Mouse (Mus musculus) heart, postnatal 25 days (tissue): ENCODE results near the gene Arhgap28. TPM values are rescaled to one million over a fixed set of nuclear protein-coding genes. Genes with fewer than 3 reads are reported as not detected.
"Not testable (repeated sequence)": the region's sequence is repeated elsewhere in the genome, so short reads cannot be mapped to it uniquely, and the experiment has no call there.

Experiments used
- DNase-seq: peaks from one replicate; pipeline ENCODE4 v3.0.0; 2022; ENCODE audit warnings: low spot score
- intact Hi-C: fragments of 180-260 bp; cut with DNase I; formaldehyde crosslinking; loops from one replicate; pipeline ENCODE4 v1.15.1; 2025
- total RNA-seq, 2 experiments: library from RNA; stranded (reverse); gene quantifications; 2 replicates each; pipeline ENCODE4 v1.2.3; 2021

Gene Arhgap28
- total RNA-seq, 2 experiments from 2014 or later, result 2.5 to 3.0 TPM

GRCm38 (mm10) chr17:67901161-67901560 is 102.8 kb downstream of the Arhgap28 start:
- intact Hi-C loops, result no loop called here
- DNase-seq, result no peak

- DNase-seq, result no peak
Measured at GRCm38 (mm10) chr17:67899376-67899775, 104.5 kb downstream of the Arhgap28 start.

GRCm38 (mm10) chr17:67896413-67896812 is 107.5 kb downstream of the Arhgap28 start:
- intact Hi-C loops, result no loop called here
- no peak for DNase-seq

More at GRCm38 (mm10) chr17:67899376-67899775, 104.5 kb downstream of the Arhgap28 start:
- intact Hi-C loops, result no loop called here

- intact Hi-C loops, result loop anchor here (10.0 kb wide), 1 partner anchor 115 kb away; the partner anchor contains the start of gene Arhgap28
- no peak for DNase-seq
Measured at GRCm38 (mm10) chr17:67889481-67890325, 114.2 kb downstream of the Arhgap28 start.

- no peak for DNase-seq
- intact Hi-C loops, result loop anchor here (10.0 kb wide), 1 partner anchor 117 kb away; the partner anchor contains the start of gene Arhgap28
Measured at GRCm38 (mm10) chr17:67888081-67888480, 115.8 kb downstream of the Arhgap28 start.

- intact Hi-C loops, result loop anchor here (10.0 kb wide), 1 partner anchor 118 kb away; the partner anchor contains the start of gene Arhgap28
- no peak for DNase-seq
Measured at GRCm38 (mm10) chr17:67886326-67886725, 117.6 kb downstream of the Arhgap28 start.

GRCm38 (mm10) chr17:67877599-67877998 is 126.3 kb downstream of the Arhgap28 start:
- DNase-seq, result no peak
- intact Hi-C loops, result no loop called here

GRCm38 (mm10) chr17:67869731-67870601 is 134.0 kb downstream of the Arhgap28 start:
- no peak for DNase-seq
- intact Hi-C loops, result loop anchor here (5.0 kb wide), 1 partner anchor 37 kb away; no protein-coding TSS in a partner anchor

- DNase-seq, result no peak
- intact Hi-C loops, result no loop called here
Measured at GRCm38 (mm10) chr17:67866541-67867241, 137.2 kb downstream of the Arhgap28 start.

- intact Hi-C loops, result no loop called here
- no peak for DNase-seq
Measured at GRCm38 (mm10) chr17:67866026-67866425, 137.9 kb downstream of the Arhgap28 start.

- DNase-seq, result no peak
- intact Hi-C loops, result no loop called here
Measured at GRCm38 (mm10) chr17:67864912-67865311, 139.0 kb downstream of the Arhgap28 start.

- intact Hi-C loops, result no loop called here
- no peak for DNase-seq
Measured at GRCm38 (mm10) chr17:67864363-67864762, 139.6 kb downstream of the Arhgap28 start.

- intact Hi-C loops, result loop anchor here (1.0 kb wide), 1 partner anchor 304 kb away; no protein-coding TSS in a partner anchor
- no peak for DNase-seq
Measured at GRCm38 (mm10) chr17:67861744-67862535, 142.0 kb downstream of the Arhgap28 start.

GRCm38 (mm10) chr17:67861080-67861630 is 142.8 kb downstream of the Arhgap28 start:
- DNase-seq, result no peak
- intact Hi-C loops, result no loop called here

- DNase-seq, intact Hi-C loops: not testable (repeated sequence)
Measured at GRCm38 (mm10) chr17:67841494-67841893, 162.4 kb downstream of the Arhgap28 start.

GRCm38 (mm10) chr17:67838948-67839347 is 165.0 kb downstream of the Arhgap28 start:
- no peak for DNase-seq
- intact Hi-C loops, result loop anchor here (5.0 to 10.0 kb wide), 3 partner anchors 62 to 1264 kb away; no protein-coding TSS in a partner anchor

GRCm38 (mm10) chr17:67837351-67838090 is 166.4 kb downstream of the Arhgap28 start:
- DNase-seq, result peak; percentile 9
- intact Hi-C loops, result loop anchor here (5.0 to 10.0 kb wide), 3 partner anchors 60 to 1263 kb away; no protein-coding TSS in a partner anchor
